ENCODE assay signal across 8 mouse cellular contexts in genomic region chr17:83985916-83986578, GRCm38 (mm10).
DNase-seq lines count a peak whose midpoint lies in the region; ATAC-seq lines count a peak whose summit lies in the region.

No protein-coding gene starts in this region.

- H3K4me3 ChIP-seq in kidney, embryonic 14.5 days (ENCODE audit: low read length) = no peak overlapping the region
- no peak overlapping the region for H3K4me3 ChIP-seq in midbrain, embryonic 10.5 days

- H3K4me2 ChIP-seq in kidney, embryonic 14.5 days (replicated peaks; ENCODE audit: low read depth, low read length) = no peak overlapping the region

- no peak for DNase-seq in kidney, postnatal 14 days
- DNase-seq in brain, adult 2 months (ENCODE audit: low read depth, low spot score) = peak; percentile 48
- peak; percentile 42 for DNase-seq in heart, postnatal 4 days
- peak; percentile 33 for DNase-seq in midbrain, embryonic 10.5 days (ENCODE audit: low spot score)
- DNase-seq in cerebellum, adult 8-10 months = no peak
- DNase-seq in urinary bladder, postnatal 14 days (ENCODE audit: low spot score) = no peak
- no peak for DNase-seq in adrenal gland, adult 2 months

- 34% methylated on average over 15 of the region's 15 CpGs for WGBS in kidney, embryonic 14.5 days
- 57% methylated on average over 15 of the region's 15 CpGs for WGBS in midbrain, embryonic 10.5 days

- 0 out of 2 replicates have a peak, but pooled peaks cover 2% of the 10 kb centered on the region for H3K9me3 ChIP-seq in kidney, embryonic 14.5 days (ENCODE audit: control insufficient read depth, low read length)
- 0 out of 2 replicates have a peak, but pooled peaks cover 2% of the 10 kb centered on the region for H3K9me3 ChIP-seq in midbrain, embryonic 10.5 days (replicated peaks)

- H3K36me3 ChIP-seq in kidney, embryonic 14.5 days (ENCODE audit: control insufficient read depth, insufficient read depth, low read length) = no peaks in the 10 kb centered on the region
- no peaks in the 10 kb centered on the region for H3K36me3 ChIP-seq in midbrain, embryonic 10.5 days

- no peak overlapping the region; the same call in 1 of the 2 replicates for H3K9ac ChIP-seq in kidney, embryonic 14.5 days (ENCODE audit: low read depth, low read length)

- H3K27me3 ChIP-seq in kidney, embryonic 14.5 days (ENCODE audit: control insufficient read depth, insufficient read depth, low read length) = no peaks in the 10 kb centered on the region
- 0 out of 2 replicates have a peak, but pooled peaks cover 3% of the 10 kb centered on the region for H3K27me3 ChIP-seq in midbrain, embryonic 10.5 days (ENCODE audit: low read depth, poor library complexity, severe bottlenecking)

- peak overlapping the region; percentile 88 for H3K27ac ChIP-seq in kidney, embryonic 14.5 days (ENCODE audit: low read depth, low read length)
- peak overlapping the region; percentile 80 for H3K27ac ChIP-seq in midbrain, embryonic 10.5 days (replicated peaks)

- H3K4me1 ChIP-seq in kidney, embryonic 14.5 days (ENCODE audit: control insufficient read depth, insufficient read depth, low read length) = peaks cover 69% of the 10 kb centered on the region
- H3K4me1 ChIP-seq in midbrain, embryonic 10.5 days = peaks cover 53% of the 10 kb centered on the region

- 0 out of 2 replicates have a peak, but pooled peaks have one; percentile 13 for ATAC-seq in kidney, embryonic 14.5 days (ENCODE audit: low FRiP score, low TSS enrichment)

Comparison
In these comparisons a context has a peak if more than half of its experiments do, and no peak if none do; other contexts are left out.
1. DNase-seq: peak in brain, adult 2 months (single experiment), heart, postnatal 4 days (single experiment) and midbrain, embryonic 10.5 days (single experiment); none in kidney, postnatal 14 days (single experiment), cerebellum, adult 8-10 months (single experiment), urinary bladder, postnatal 14 days (single experiment) and adrenal gland, adult 2 months (single experiment).